Comparison of ENCODE assay signal across 8 mouse cellular contexts in the genomic region with DNA sequence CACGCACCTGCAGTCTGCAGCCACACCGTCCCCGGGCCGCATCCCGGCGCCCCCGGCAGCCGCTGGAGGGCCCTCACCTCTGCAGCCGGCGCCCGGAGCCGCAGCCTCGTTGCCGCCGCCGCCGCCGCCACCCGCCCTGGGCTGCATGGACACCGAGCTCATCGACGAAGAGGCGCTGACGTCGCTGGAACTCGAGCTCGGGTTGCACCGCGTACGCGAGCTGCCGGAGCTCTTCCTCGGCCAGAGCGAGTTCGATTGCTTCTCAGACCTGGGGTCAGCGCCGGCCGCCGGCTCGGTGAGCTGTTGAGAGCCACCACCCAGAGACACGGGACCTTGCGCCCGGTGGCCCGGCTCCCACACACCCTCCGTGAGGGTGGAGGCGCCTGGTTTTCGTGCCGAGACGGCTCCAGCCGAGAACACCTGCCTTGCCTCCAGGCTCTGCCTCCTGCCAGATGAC. TPM values are rescaled to one million over a fixed set of nuclear protein-coding genes. Genes with fewer than 3 reads are reported as not detected.
DNase-seq lines count a peak whose midpoint lies in the region; ATAC-seq and TF ChIP-seq lines count a peak whose summit lies in the region.

No protein-coding gene starts in this region.

- H3K4me1 ChIP-seq in ES-Bruce4 (ENCODE audit: control insufficient read depth, insufficient read depth, low read length): peaks cover 2% of the 10 kb centered on the region
- H3K4me1 ChIP-seq in forebrain, embryonic 12.5 days: peaks cover 15% of the 10 kb centered on the region

- H3K27me3 ChIP-seq in ES-Bruce4 (ENCODE audit: control insufficient read depth, insufficient read depth, low read length, poor library complexity, severe bottlenecking): peaks cover 4% of the 10 kb centered on the region; the same call in 1 of the 2 replicates
- H3K27me3 ChIP-seq in forebrain, embryonic 12.5 days: peaks cover 62% of the 10 kb centered on the region

- H3K27ac ChIP-seq in ES-Bruce4 (ENCODE audit: insufficient read depth, low read length): no peak overlapping the region
- no peak overlapping the region for H3K27ac ChIP-seq in forebrain, embryonic 12.5 days

- H3K4me2 ChIP-seq in forebrain, embryonic 12.5 days: peak overlapping the region; percentile 100

- WGBS in forebrain, embryonic 12.5 days: under 1% methylated on average over 42 of the region's 50 CpGs

- peak overlapping the region; percentile 61 for H3K4me3 ChIP-seq in ES-Bruce4 (ENCODE audit: low read depth, low read length)
- H3K4me3 ChIP-seq in forebrain, embryonic 12.5 days (replicated peaks): peak overlapping the region; percentile 63

- TF ChIP-seq EP300 in ES-Bruce4 (IDR thresholded peaks at IDR 0.05; ENCODE audit: insufficient read depth, low read depth, low read length): no peak

- H3K36me3 ChIP-seq in ES-Bruce4 (ENCODE audit: control insufficient read depth, insufficient read depth, low read length, poor library complexity, severe bottlenecking): no peaks in the 10 kb centered on the region
- H3K36me3 ChIP-seq in forebrain, embryonic 12.5 days (replicated peaks): no peaks in the 10 kb centered on the region

- peak; percentile 27 for ATAC-seq in cerebellum, adult (ENCODE audit: insufficient number of reproducible peaks, low FRiP score, low TSS enrichment)
- peak; percentile 55 for ATAC-seq in forebrain, embryonic 12.5 days (ENCODE audit: low FRiP score)

- peak; percentile 59 to 66 for DNase-seq in heart, postnatal 14 days
- peak; percentile 51 to 75 for DNase-seq in kidney, postnatal 36 days
- DNase-seq in lung, postnatal 14 days: peak; percentile 51
- DNase-seq in ovary, postnatal 36 days (ENCODE audit: low spot score): peak; percentile 68
- DNase-seq in thymus, postnatal 10 days (ENCODE audit: low spot score in 2 of 2): peak; percentile 35 to 56

- no peak for TF ChIP-seq CTCF in ES-Bruce4 (IDR thresholded peaks at IDR 0.05; ENCODE audit: low read depth, low read length)

- intact Hi-C loops in heart, postnatal 14 days (cut with DNase I): loop anchor here (5.0 kb wide), 1 partner anchor 75 kb away; no protein-coding TSS in a partner anchor

- TF ChIP-seq POLR2A in ES-Bruce4 (IDR thresholded peaks at IDR 0.05; ENCODE audit: insufficient read depth, low read length): no peak

- H3K9me3 ChIP-seq in ES-Bruce4 (replicated peaks; ENCODE audit: control insufficient read depth, insufficient read depth, low read length, poor library complexity, severe bottlenecking): no peaks in the 10 kb centered on the region
- H3K9me3 ChIP-seq in forebrain, embryonic 12.5 days: no peaks in the 10 kb centered on the region

- H3K9ac ChIP-seq in ES-Bruce4 (ENCODE audit: low read depth, poor library complexity, severe bottlenecking): peak overlapping the region; percentile 45
- peak overlapping the region; percentile 65 for H3K9ac ChIP-seq in forebrain, embryonic 12.5 days

RNA-seq across cellular contexts. Expression of a gene that starts 0.7 kb away (rescaled TPM):
- polyA plus RNA-seq in ES-Bruce4 (2011; ENCODE audit: insufficient read depth, insufficient read length, low read depth, missing spikeins): 3.2 and 3.9 TPM in 2 replicates
- polyA plus RNA-seq in forebrain, embryonic 12.5 days (2016; fragmentation: Nextera tagmentation; extraction: Ambion mirVana): 4.2 and 4.8 TPM in 2 replicates
- 10 to 100 TPM; 57.5 to 61.8 TPM for total RNA-seq in heart, postnatal 14 days (2021)
